Mouse (Mus musculus) MEL-GATA-1-ER (cell line): ENCODE data around the gene Pacrg.

Experiments
- DNase-seq: peaks from one replicate; pipeline ENCODE4 v3.0.0-alpha.2; 2012; ENCODE audit warnings: low read depth; ENCODE audit errors: extremely low read depth

Pacrg gene

DNA sequence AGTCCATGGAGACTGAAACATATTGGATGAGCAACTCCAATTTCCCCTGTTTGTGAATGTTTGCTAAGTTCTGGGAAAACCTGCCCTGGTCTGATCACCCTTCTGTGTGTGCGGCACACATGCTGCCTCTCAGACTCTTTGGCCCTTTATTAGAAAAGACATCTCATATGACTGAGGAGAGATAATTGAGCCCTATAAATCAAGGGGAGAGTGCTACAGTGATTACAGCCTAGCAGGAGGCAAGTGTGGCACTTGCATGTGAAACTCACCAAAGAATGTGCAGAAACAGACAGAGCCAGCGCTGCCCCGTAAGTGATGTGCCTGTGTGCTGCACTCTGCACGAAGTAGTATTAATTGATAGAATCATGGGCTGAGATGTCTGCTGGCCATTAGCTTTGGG lies 383.7 kb downstream of the Pacrg start:
- DNase-seq: no peak

GRCm38 (mm10) chr17:10455961-10456360 lies 384.1 kb downstream of the Pacrg start:
- DNase-seq: no peak

DNA sequence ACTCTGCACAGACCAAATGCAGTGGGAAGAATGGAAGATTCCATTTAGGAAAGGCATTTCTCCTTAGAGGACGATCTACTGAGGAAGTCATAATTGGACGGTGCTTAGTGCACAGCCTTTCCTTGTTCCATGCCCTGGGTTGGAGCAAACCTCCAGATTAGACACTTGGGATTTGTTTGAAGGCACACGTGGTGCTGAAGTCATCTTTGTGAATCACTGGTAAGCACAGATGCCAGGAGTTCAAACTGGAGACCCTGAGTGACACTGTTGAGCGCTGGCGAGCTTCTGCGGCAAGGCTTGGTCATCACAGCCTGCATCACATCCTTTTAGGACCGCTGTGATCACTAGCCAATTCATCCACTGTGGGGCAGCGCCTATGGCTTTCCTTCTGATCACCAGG lies 385.7 kb downstream of the Pacrg start:
- no peak for DNase-seq

GRCm38 (mm10) chr17:10452801-10453200 lies 387.3 kb downstream of the Pacrg start:
- DNase-seq: no peak

GRCm38 (mm10) chr17:10451306-10452077 lies 388.6 kb downstream of the Pacrg start:
- no peak for DNase-seq

DNA sequence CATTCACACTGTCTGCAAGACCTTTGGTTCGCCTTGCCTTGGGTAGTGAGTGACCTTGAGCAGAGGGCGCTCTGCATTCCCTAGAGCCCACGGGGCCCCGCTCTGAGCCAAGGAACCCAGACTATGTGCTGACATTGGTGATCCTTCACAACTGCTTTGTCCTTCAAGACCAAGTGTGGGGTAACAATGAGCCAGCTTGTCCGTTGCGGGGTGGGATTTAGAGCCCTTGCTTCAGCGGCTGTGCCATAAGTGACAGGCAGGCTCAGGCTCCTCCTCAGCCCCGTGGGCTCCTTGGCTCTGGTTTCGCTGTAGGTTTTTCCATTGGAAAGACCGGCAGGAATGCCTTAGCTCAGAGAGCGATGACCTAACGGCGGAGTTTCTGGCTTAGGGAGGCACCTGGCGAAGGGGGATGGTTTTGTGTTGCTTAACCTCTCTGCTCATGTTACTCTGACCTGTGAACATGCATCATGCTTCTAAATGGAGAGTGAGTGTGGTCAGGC lies 390.3 kb downstream of the Pacrg start:
- DNase-seq: no peak

GRCm38 (mm10) chr17:10448417-10448816 lies 391.7 kb downstream of the Pacrg start:
- no peak for DNase-seq

- DNase-seq: no peak
Observed at GRCm38 (mm10) chr17:10441501-10442111, 398.5 kb downstream of the Pacrg start.

- DNase-seq: no peak
Observed at GRCm38 (mm10) chr17:10440961-10441360, 399.1 kb downstream of the Pacrg start.

DNA sequence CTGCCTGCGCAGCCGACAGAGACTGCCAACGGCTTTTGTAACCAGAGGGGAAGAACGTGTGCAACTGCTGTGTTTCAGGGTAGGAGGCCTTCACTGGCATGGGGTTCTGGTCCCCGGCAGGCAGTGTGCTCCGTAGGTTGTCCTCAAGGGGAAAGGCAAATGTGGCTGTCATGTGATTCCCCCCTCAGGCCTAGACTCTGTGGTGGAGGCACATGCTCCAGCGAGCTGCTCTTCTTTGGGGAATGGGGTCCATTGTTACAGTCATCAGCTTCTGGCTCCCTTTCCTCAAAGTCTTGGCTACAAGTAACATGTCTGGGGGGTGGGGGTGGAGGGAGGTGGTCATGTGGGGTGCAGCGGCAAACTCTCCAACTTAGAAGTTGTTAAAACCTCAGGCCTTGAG lies 400.3 kb downstream of the Pacrg start:
- no peak for DNase-seq

GRCm38 (mm10) chr17:10434867-10435266 lies 405.2 kb downstream of the Pacrg start:
- no peak for DNase-seq

GRCm38 (mm10) chr17:10432525-10433180 lies 407.5 kb downstream of the Pacrg start:
- DNase-seq: no peak

DNA sequence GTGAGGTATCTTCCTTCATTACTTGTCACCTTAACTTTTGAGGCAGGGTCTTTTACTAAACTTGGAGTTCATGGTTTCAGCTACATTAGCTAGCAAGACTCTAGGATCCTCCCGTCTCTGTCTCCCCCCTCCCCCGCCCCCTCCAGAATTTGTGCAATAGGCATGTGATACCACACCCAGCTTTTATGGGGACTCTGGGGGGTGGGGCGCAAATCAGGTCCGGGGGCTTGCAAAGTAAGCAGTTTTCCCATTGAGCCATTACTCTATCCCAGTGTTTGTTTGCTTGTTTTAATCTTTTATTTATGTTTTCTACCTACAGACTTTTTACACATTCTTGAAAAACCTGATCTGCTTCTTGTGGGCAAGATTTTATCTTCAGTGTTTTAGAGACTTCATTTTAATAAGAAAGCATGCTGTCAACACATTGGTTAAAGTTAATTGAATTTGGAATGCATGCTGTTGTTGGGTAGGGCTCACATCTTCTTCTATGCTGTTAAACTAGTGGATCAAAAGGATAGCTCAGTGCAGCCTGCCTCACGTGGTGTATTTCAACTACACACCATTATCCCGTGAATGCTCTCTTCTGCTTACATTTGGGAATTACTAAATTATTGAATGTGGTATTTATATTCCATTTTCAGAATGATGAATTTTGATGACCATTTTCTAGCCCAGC lies 408.1 kb downstream of the Pacrg start:
- DNase-seq: no peak

DNA sequence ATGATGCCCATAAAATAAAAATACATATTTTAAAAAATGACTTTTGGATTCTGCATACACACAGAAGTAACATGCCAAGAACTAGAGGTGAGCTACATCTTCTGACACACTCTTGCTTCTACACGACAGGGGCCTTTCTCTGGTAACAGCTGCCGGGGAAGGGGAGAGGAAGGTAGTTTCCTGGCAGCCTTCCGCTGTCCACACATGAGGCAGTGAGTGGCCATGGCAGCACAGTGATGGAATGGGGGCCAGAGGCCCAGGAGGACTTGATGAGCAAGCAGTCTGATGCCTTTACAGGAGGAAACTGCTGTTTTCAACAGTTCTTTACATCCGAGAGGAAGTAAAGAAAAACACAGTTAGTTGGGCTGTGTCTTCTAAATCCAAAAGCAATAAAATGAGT lies 409.3 kb downstream of the Pacrg start:
- DNase-seq: no peak

DNA sequence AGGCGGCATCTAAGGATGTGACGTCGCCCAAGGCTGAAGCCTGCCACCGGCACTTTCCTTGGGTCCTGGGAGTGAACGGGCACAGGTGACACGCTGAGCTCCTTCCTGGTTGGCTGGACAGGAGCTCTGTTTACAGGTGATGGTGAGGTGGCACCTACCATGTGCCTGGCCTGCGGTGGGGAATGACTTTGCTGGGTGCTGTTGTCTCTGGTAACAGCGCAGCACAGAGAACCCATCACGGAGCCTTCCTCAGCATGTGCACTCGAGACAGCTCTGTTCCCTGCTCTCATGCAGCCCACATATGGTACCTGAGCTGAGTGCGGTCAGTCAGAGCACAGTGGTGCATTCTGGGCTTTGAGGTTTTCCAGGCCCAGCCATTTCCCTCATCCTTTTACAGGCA lies 410.7 kb downstream of the Pacrg start:
- DNase-seq: no peak

GRCm38 (mm10) chr17:10425311-10425710 lies 414.8 kb downstream of the Pacrg start:
- DNase-seq: no peak

DNA sequence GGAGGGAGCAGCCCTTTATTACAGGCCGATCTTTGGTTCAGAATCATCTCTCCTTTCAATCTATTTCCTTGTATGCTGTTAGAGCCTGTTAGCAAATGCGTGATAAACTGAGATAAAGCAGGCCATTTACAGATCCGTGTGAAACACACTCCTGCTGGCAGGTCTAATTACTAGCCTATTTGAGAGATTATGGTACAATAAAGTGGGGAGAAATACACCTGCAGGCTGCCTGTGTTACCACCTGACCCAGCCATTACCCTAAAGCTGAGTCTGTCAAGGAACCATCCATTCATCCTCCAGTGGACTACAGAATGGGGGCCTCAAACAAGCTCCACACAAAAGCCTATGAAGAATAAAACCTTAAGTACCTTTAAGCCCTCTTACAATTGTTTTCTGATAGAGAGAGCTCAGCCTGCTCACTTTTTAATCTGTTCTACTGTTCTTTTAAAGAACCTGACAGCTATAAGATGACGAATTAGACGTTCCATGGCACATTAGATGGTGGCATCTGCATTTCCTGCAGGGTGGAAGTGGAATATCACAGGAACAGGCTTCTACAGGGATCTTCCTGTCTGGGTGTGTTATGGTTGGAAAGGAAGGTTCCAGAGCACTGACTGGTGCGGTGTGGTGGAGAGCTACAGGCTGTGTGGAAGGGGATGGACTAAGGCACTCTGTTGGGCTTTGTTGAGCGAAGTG lies 422.4 kb downstream of the Pacrg start:
- no peak for DNase-seq

DNA sequence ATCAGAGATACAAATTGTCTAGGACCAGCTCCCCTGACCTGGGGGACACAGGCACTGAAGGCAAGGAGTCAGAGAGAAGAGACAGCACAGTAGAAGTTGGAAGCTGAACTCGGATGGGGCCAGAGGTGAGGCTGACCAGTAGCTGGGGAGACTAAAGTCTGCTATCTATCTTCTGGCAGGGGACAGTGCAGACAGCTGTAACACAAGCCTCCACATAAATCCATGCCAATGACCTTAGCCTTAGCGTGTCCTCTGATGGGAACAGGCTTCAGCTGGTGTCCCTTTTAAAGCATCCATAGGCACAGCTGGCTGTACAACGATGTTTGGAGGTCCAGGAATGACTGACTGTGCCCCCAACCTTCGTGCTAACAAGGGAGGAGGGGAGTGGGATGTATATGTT lies 423.1 kb downstream of the Pacrg start:
- no peak for DNase-seq

- DNase-seq: no peak
Observed at GRCm38 (mm10) chr17:10416101-10416500, 424.0 kb downstream of the Pacrg start.

GRCm38 (mm10) chr17:10414383-10414782 lies 425.7 kb downstream of the Pacrg start:
- no peak for DNase-seq

- no peak for DNase-seq
Observed at GRCm38 (mm10) chr17:10413870-10414269, 426.2 kb downstream of the Pacrg start.
